Mouse (Mus musculus): ENCODE data around the gene Wap.

- TF ChIP-seq POLR2A (IDR thresholded peaks at IDR 0.05; ENCODE audit: borderline replicate concordance, low read depth, low read length) (no peak), CTCF (IDR thresholded peaks at IDR 0.05; ENCODE audit: low read depth, low read length) (no peak)
Observed at GRCm38 (mm10) chr11:6603224-6603623, 35.2 kb downstream of the Wap start.
